Mouse (Mus musculus): ENCODE measurements around the gene Zmynd19.

- TF ChIP-seq CTCF (IDR thresholded peaks at IDR 0.05) (no peak), EP300 (IDR thresholded peaks at IDR 0.05) (peak; percentile 98)
Observed at GRCm38 (mm10) chr2:24927810-24928479, 21.6 kb upstream of the Zmynd19 start.

Data from lung, postnatal 0 days (tissue).